Mouse (Mus musculus) stomach, embryonic 15.5 days (tissue): ENCODE results near the gene Srrm4. TPM values are rescaled to one million over a fixed set of nuclear protein-coding genes. Genes with fewer than 3 reads are reported as not detected.

Source experiments
- ATAC-seq: fragments of 200-750 bp; cut with Nextera tagmentation; 2 replicates; pipeline ENCODE4 v1.8.0; 2017; ENCODE audit warnings: low read depth, moderate number of reproducible peaks, moderate TSS enrichment; ENCODE audit not compliant: insufficient read depth, low FRiP score
- H3K27ac ChIP-seq: fragments of 300-500 bp; sonication (generic); 2 replicates; pipeline ENCODE4 v1.5.1; 2015; ENCODE audit warnings: mild to moderate bottlenecking, inconsistent platforms
- H3K27me3 ChIP-seq: fragments of 300-500 bp; sonication (generic); replicated peaks from 2 replicates; pipeline ENCODE4 v1.6.1; 2015; ENCODE audit warnings: inconsistent platforms
- H3K36me3 ChIP-seq: fragments of 300-500 bp; sonication (generic); 2 replicates; pipeline ENCODE4 v1.6.1; 2015; ENCODE audit warnings: inconsistent platforms
- H3K4me1 ChIP-seq: fragments of 300-500 bp; sonication (generic); 2 replicates; pipeline ENCODE4 v1.6.1; 2015; ENCODE audit warnings: inconsistent platforms
- H3K4me2 ChIP-seq: fragments of 300-500 bp; sonication (generic); 2 replicates; pipeline ENCODE4 v1.6.1; 2015; ENCODE audit warnings: mild to moderate bottlenecking, inconsistent platforms
- H3K4me3 ChIP-seq: fragments of 300-500 bp; sonication (generic); replicated peaks from 2 replicates; pipeline ENCODE4 v1.5.1; 2015; ENCODE audit warnings: inconsistent platforms
- H3K9ac ChIP-seq: fragments of 300-500 bp; sonication (generic); 2 replicates; pipeline ENCODE4 v1.6.1; 2015; ENCODE audit warnings: inconsistent platforms
- H3K9me3 ChIP-seq: fragments of 300-500 bp; sonication (generic); 2 replicates; pipeline ENCODE4 v1.6.1; 2016; ENCODE audit warnings: inconsistent platforms
- WGBS: fragments of 180-500 bp; shearing (Covaris S2); methylation state at CpG from one replicate; pipeline ENCODE4 v1.1.7; 2015; 5-methylcytosine and 5-hydroxymethylcytosine counted together
- polyA plus RNA-seq: library from polyadenylated mRNA; unstranded; fragments of >200 nt; fragmentation: Nextera tagmentation; extraction: Ambion mirVana; gene quantifications from 2 replicates; pipeline ENCODE4 v1.2.1, GENCODE M21; 2015

Srrm4 gene
- polyA plus RNA-seq, 1 experiment from 2014 or later, result 1.4 TPM

DNA sequence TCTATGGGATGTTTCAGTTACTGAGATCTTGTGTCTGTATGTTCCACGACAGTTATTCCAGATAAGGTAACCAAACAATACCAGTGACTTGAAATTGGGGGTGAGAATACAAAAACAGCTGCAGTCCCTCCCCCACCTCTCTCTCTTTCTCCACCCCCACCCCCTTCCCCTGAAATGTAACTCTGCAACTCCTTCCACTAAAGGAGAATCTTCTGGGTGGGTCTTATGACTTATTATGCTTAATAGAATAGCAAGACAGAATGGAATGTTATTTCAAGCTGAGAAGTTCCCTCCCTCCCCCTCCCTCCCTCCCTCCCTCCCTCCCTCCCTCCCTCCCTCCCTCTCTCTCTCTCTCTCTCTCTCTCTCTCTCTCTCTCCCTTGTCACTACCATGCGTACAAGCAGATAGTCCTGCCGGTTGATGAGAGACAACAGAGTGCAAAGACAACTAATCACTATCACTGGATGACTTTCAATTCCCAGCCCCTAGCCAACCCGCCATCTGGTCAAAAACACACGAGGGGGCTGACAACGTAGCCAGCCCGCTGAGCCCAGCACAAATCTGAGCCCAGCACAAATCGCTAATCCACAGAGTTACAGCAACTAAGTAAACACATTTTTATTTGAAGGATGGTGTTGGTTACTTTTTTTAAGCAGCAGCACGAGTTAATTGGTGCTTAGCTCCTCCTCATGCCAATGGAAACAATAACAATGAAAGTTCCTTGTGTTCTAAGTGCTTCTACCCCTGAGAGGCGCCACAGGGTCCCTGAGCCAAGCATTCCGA is 143.0 kb downstream of the Srrm4 start:
- peak overlapping the region; percentile 14; the same call in 1 of the 2 replicates for H3K4me3 ChIP-seq
- peaks cover 9% of the 10 kb centered on the region for H3K4me1 ChIP-seq
- peak overlapping the region; percentile 36 for H3K4me2 ChIP-seq
- no peak overlapping the region for H3K9ac ChIP-seq
- H3K27me3 ChIP-seq, result 0 out of 2 replicates have a peak, but pooled peaks cover 4% of the 10 kb centered on the region
- ATAC-seq, result no peak
- H3K36me3 ChIP-seq, result no peaks in the 10 kb centered on the region
- H3K9me3 ChIP-seq, result no peaks in the 10 kb centered on the region
- WGBS, result 2% methylated on average over 10 of the region's 11 CpGs
- peak overlapping the region; percentile 65; the same call in 1 of the 2 replicates for H3K27ac ChIP-seq

DNA sequence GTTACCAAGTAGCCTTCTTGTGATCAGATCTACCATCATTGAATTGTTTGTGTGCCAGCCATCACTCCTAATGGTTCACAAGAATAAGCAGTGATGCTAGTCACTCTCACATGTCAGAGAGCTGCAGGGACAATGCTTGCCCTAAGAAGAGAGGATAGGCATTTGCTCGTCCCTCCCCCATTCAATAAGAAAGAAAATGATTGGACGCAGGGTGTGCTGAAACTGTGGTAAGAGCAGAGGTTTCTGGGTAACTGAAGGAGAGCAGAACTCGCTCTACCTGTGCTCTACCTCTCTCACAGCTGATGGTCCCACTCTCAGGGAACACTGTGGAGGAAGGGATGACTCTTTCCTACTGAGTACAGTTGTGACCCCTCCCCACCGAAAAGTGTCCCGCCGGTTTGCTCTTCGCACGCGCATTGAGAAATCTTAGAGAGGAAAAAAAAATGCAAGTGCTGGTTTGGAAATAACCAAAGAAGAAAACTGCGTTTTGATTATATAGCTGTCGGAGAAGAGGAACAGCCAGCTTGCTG is 143.7 kb downstream of the Srrm4 start:
- Histone ChIP-seq H3K4me3 (peak overlapping the region; percentile 14), H3K27me3 (0 out of 2 replicates have a peak, but pooled peaks cover 4% of the 10 kb centered on the region), H3K36me3 (no peaks in the 10 kb centered on the region), H3K4me2 (peak overlapping the region; percentile 36; the same call in 1 of the 2 replicates), H3K4me1 (peaks cover 4% of the 10 kb centered on the region; the same call in 1 of the 2 replicates), H3K9me3 (no peaks in the 10 kb centered on the region), H3K9ac (no peak overlapping the region), H3K27ac (peak overlapping the region; percentile 65; the same call in 1 of the 2 replicates)
- WGBS, result 33% methylated on average over 11 of the region's 11 CpGs
- ATAC-seq, result no peak

DNA sequence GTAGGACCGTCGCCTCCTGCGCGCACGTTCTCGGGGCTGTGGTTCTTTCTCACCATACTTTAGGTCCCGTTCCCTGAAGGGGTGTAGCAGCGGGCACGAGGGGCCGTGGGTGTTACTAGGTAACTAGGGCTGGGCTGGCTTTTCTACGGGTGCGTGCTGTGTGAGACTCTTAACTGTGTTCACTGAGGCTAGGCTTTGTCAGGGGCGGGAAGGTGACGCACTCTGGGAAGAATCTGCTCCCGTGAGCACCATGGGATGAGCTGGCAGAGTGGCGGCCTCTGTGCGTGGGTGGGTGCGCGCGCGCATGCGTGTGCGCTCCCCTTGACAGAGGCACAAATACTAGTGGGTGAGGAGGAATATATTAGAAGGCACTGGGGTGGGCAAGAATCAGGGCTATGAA is 145.1 kb downstream of the Srrm4 start:
- Histone ChIP-seq H3K27me3 (0 out of 2 replicates have a peak, but pooled peaks cover 4% of the 10 kb centered on the region), H3K4me3 (no peak overlapping the region), H3K4me2 (no peak overlapping the region), H3K36me3 (no peaks in the 10 kb centered on the region), H3K4me1 (peaks cover 4% of the 10 kb centered on the region; the same call in 1 of the 2 replicates), H3K9me3 (no peaks in the 10 kb centered on the region), H3K9ac (no peak overlapping the region), H3K27ac (no peak overlapping the region)
- WGBS, result 48% methylated on average over 23 of the region's 23 CpGs
- ATAC-seq, result no peak

DNA sequence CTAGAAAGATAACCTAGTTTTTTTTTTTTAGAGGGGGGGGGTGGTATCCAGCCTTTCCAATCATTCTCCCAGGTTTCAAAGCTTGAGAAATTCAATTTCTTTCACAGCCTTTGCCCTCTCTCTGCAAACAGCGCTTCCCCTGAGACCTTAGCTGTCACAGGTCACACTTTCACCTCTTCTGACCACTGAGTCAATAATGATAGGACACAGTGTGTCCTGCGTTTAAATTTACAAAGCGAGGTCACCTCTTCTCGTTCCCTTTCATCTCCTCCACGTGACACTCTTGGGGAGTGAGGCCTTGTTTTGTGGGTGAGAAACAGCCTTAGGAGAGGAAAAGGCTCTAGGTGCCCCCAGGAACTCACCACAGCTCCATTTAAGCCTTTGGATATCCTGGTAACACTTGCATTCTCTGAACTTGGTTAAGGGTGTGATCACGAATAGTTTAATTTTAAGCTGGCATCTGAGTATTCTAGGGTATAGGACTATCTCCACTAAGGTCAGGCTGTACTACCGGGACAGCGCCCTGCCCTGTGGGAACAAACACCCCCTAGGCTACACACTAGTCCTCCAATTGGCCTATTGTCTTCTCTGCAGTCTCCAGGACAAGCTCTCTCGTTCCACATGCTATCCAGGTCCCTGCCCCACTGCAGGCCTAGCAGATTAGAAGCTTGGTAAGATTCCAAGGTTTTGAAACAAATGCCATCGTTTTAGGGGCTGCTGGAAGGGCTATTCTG is 145.8 kb downstream of the Srrm4 start:
- Histone ChIP-seq H3K36me3 (no peaks in the 10 kb centered on the region), H3K4me3 (no peak overlapping the region), H3K9me3 (no peaks in the 10 kb centered on the region), H3K4me1 (peaks cover 4% of the 10 kb centered on the region; the same call in 1 of the 2 replicates), H3K27me3 (0 out of 2 replicates have a peak, but pooled peaks cover 4% of the 10 kb centered on the region), H3K9ac (no peak overlapping the region), H3K27ac (no peak overlapping the region), H3K4me2 (no peak overlapping the region)
- no peak for ATAC-seq
- WGBS, result 40% methylated on average over 10 of the region's 10 CpGs

DNA sequence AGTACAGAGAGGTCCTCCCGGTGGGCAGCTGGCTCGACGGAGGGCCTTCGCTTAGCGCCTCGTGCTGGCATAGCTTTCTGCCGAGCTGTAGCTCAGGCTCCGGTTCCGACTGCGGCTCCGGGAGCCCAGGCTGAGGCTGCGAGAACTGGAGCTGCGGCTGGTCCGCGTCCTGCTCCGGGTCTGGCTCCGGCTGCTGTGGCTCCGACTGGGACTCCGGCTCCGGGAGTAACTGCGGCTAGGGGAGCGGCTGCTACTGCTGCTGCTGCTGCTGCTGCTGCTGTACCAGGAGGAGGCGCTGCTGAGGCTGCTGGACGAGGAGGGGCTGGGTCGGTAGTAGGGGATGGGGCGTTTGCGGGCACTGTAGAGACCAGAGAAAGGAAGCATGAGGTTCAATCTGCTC is 147.1 kb downstream of the Srrm4 start:
- no peak overlapping the region for H3K27ac ChIP-seq
- 52% methylated on average over 27 of the region's 27 CpGs for WGBS
- no peak overlapping the region for H3K4me2 ChIP-seq
- peaks cover 4% of the 10 kb centered on the region; the same call in 1 of the 2 replicates for H3K4me1 ChIP-seq
- H3K36me3 ChIP-seq, result no peaks in the 10 kb centered on the region
- no peak overlapping the region for H3K9ac ChIP-seq
- no peaks in the 10 kb centered on the region for H3K9me3 ChIP-seq
- H3K27me3 ChIP-seq, result 0 out of 2 replicates have a peak, but pooled peaks cover 4% of the 10 kb centered on the region
- no peak for ATAC-seq
- H3K4me3 ChIP-seq, result no peak overlapping the region

DNA sequence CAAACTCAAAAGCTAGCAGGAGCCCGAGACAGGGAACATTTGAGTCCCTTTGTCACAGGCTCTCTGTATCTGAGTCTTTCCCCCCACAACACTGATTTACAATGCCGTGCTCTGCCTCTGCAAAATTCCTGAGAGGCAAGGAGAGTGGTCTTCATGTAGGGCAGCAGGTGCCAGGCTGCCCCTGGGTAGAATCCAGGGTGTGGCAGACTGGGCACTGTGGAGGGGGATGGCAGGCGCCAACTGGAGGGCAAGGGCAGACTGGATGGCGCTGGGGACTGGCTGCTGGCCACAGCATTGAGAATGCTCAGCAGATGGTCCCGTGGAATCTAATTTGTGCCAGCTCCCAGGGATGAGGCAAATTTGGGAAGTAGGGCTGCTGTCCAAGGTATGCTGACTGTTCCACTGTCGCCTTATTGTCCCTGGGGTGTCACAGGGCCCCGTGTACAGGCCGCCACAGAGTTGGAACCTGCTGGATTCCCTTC is 148.1 kb downstream of the Srrm4 start:
- ATAC-seq, result no peak
- Histone ChIP-seq H3K4me1 (0 out of 2 replicates have a peak, but pooled peaks cover 4% of the 10 kb centered on the region), H3K27me3 (0 out of 2 replicates have a peak, but pooled peaks cover 4% of the 10 kb centered on the region), H3K27ac (no peak overlapping the region), H3K9ac (no peak overlapping the region), H3K4me2 (no peak overlapping the region), H3K9me3 (no peaks in the 10 kb centered on the region), H3K4me3 (no peak overlapping the region), H3K36me3 (no peaks in the 10 kb centered on the region)
- WGBS, result 78% methylated on average over 8 of the region's 8 CpGs

DNA sequence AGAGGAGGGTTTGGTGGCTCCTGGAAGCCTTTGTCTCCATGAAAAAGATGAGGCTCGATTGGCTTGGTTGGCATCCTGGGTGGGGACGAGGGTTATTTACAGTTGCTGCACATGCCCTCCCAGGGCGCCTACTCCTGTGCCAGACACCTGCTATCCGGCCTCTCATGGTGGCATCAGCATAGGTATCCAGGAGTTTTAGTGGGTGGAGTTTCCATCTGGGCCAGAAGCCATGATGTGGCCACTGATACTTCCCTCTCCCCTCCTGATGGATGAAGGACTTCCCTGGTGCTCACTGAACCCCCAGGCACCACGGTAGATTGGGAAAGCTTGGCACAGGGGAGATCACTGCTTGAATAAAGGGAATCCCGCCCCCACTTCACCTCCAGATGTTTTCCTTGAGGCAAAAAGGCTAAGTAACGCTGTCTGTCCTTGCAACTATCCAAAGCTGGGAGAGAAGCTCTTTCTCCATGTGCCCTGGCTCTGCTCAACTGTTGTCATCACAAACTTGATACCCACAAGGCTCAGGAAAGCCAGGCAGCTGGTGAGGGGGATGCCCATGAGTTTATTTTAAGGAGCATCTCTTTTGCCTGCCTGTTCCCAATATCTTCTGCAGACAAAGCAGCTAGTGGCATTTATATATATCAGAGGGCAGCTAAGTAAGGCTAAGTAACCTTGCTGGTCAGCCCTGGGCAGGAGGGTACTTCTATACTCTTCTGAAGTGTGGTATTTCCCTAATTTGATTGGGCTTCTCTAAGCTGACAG is 148.7 kb downstream of the Srrm4 start:
- 73% methylated on average over 7 of the region's 7 CpGs for WGBS
- Histone ChIP-seq H3K27ac (no peak overlapping the region), H3K4me2 (no peak overlapping the region), H3K36me3 (no peaks in the 10 kb centered on the region), H3K27me3 (0 out of 2 replicates have a peak, but pooled peaks cover 4% of the 10 kb centered on the region), H3K4me1 (no peaks in the 10 kb centered on the region), H3K9ac (no peak overlapping the region), H3K9me3 (no peaks in the 10 kb centered on the region), H3K4me3 (no peak overlapping the region)
- no peak for ATAC-seq

DNA sequence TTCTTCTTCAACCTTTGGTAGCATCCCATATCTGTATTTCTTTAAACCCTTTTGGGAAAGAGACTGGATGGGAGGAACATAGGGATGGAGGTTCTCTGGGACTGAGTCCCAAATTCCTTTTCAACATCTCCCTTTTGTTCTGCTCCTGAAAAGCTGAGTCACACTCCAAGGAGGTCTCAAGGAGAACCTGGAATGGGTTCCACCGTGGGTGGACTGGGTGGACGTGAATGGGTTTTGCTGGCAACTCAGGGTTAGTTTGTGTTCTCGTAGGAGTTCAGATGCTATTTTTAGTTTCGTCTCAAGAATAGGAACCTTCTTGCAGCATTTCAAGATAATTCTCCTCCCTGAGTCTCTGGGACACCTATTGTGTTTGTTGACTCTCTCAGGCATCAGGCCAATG is 151.4 kb downstream of the Srrm4 start:
- Histone ChIP-seq H3K9me3 (no peaks in the 10 kb centered on the region), H3K36me3 (no peaks in the 10 kb centered on the region), H3K4me1 (no peaks in the 10 kb centered on the region), H3K4me3 (no peak overlapping the region), H3K9ac (no peak overlapping the region), H3K4me2 (no peak overlapping the region), H3K27me3 (no peaks in the 10 kb centered on the region), H3K27ac (no peak overlapping the region)
- no peak for ATAC-seq
- 57% methylated on average over 4 of the region's 4 CpGs for WGBS

DNA sequence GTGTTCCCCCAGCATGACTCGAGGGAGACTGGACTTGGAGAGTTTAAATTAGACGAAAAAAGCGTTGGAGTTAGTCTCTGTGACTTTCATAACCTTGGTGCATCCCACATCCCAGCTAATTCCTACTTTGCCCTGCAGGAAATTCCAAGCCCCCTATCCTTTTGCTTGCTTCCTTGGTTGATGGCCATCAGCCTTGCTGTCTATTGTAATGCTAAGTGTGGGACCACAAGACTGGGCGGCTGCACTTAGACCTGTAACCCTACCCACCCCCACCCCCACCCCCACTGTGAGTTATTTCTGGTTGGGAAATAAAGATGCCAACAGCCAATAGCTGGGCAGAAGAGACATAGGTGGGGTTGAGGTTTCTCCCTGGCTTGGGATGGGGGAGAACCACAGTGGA is 153.3 kb downstream of the Srrm4 start:
- no peak overlapping the region for H3K4me2 ChIP-seq
- no peaks in the 10 kb centered on the region for H3K4me1 ChIP-seq
- H3K36me3 ChIP-seq, result no peaks in the 10 kb centered on the region
- H3K27me3 ChIP-seq, result no peaks in the 10 kb centered on the region
- no peak for ATAC-seq
- no peak overlapping the region for H3K27ac ChIP-seq
- no peaks in the 10 kb centered on the region for H3K9me3 ChIP-seq
- whole genome bisulfite sequencing, result 54% methylated on average over 4 of the region's 4 CpGs
- no peak overlapping the region for H3K4me3 ChIP-seq
- H3K9ac ChIP-seq, result no peak overlapping the region

DNA sequence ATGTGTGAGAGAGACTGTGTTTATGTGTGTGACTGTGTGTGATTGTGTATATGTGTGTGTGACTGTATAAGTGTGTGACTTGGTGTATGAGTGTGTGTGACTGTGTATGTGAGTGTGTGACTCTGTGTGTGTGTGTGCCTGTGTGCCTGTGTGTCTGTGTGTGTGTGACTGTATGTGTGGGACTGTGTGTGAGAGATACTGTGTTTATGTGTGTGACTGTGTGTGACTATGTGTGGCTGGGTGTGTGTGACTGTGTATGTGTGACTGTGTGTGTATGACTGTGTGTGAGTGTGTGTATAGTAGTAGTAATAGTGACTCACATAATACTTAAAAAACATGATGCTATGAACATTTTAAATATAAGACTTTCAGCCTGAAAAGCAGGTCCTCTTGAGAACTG is 155.5 kb downstream of the Srrm4 start:
- H3K4me1 ChIP-seq, result no peaks in the 10 kb centered on the region

More for the DNA sequence above, 155.5 kb downstream of the Srrm4 start:
- Histone ChIP-seq H3K9ac (no peak overlapping the region), H3K27me3 (no peaks in the 10 kb centered on the region), H3K36me3 (no peaks in the 10 kb centered on the region), H3K4me2 (no peak overlapping the region), H3K9me3 (no peaks in the 10 kb centered on the region), H3K4me3 (no peak overlapping the region), H3K27ac (no peak overlapping the region)
- no peak for ATAC-seq
